Mouse (Mus musculus) layer of hippocampus, postnatal 14 days (tissue): ENCODE results near the gene Farp1. TPM values are rescaled to one million over a fixed set of nuclear protein-coding genes. Genes with fewer than 3 reads are reported as not detected.
"Not testable (repeated sequence)": the region's sequence is repeated elsewhere in the genome, so short reads cannot be mapped to it uniquely, and the experiment has no call there.

Experiments
- DNase-seq, 2 experiments: peaks; one replicate each; pipeline ENCODE4 v3.0.0; 2021 to 2022; ENCODE audit warnings: low spot score in 2 of 2, mixed read lengths in 1 of 2
- total RNA-seq, 2 experiments: library from RNA; stranded (reverse); gene quantifications; 2 replicates each; pipeline ENCODE4 v1.2.3; 2021

Gene Farp1
- total RNA-seq, 2 experiments from 2014 or later = 88.3 to 92.0 TPM

GRCm38 (mm10) chr14:121102599-121102998 is 67.6 kb downstream of the Farp1 start:
- DNase-seq = no peak

GRCm38 (mm10) chr14:121103459-121103858 is 68.5 kb downstream of the Farp1 start:
- peak in 1 of 2 experiments; percentile 38 for DNase-seq

- no peak for DNase-seq
These were observed 69.8 kb downstream of the Farp1 start for GRCm38 (mm10) chr14:121104760-121105329.

GRCm38 (mm10) chr14:121106906-121107305 is 71.9 kb downstream of the Farp1 start:
- DNase-seq = no peak

- DNase-seq = peak in 1 of 2 experiments; percentile 66
These were observed 72.8 kb downstream of the Farp1 start for GRCm38 (mm10) chr14:121107707-121108285.

GRCm38 (mm10) chr14:121108439-121109115 is 73.6 kb downstream of the Farp1 start:
- DNase-seq = no peak

GRCm38 (mm10) chr14:121109116-121109504 is 74.1 kb downstream of the Farp1 start:
- no peak for DNase-seq

- no peak for DNase-seq
These were observed 75.7 kb downstream of the Farp1 start for GRCm38 (mm10) chr14:121110492-121111267.

GRCm38 (mm10) chr14:121112061-121112460 is 77.1 kb downstream of the Farp1 start:
- no peak for DNase-seq

- peak; percentile 38 to 86 for DNase-seq
These were observed 78.8 kb downstream of the Farp1 start for GRCm38 (mm10) chr14:121113785-121114184.

GRCm38 (mm10) chr14:121116696-121117095 is 81.7 kb downstream of the Farp1 start:
- DNase-seq = no peak

GRCm38 (mm10) chr14:121118860-121119259 is 83.9 kb downstream of the Farp1 start:
- DNase-seq = no peak

- DNase-seq = no peak
These were observed 86.7 kb downstream of the Farp1 start for GRCm38 (mm10) chr14:121121664-121122063.

GRCm38 (mm10) chr14:121122852-121123251 is 87.9 kb downstream of the Farp1 start:
- no peak for DNase-seq

- no peak for DNase-seq
These were observed 89.5 kb downstream of the Farp1 start for GRCm38 (mm10) chr14:121124409-121125010.

- no peak for DNase-seq
These were observed 90.7 kb downstream of the Farp1 start for GRCm38 (mm10) chr14:121125651-121126050.

- DNase-seq = no peak
These were observed 91.3 kb downstream of the Farp1 start for GRCm38 (mm10) chr14:121126291-121126690.

GRCm38 (mm10) chr14:121128858-121129800 is 94.1 kb downstream of the Farp1 start:
- no peak for DNase-seq

GRCm38 (mm10) chr14:121130351-121130750 is 95.4 kb downstream of the Farp1 start:
- DNase-seq = not testable (repeated sequence)

- no peak for DNase-seq
These were observed 99.4 kb downstream of the Farp1 start for GRCm38 (mm10) chr14:121134414-121134813.
